Mouse (Mus musculus) limb, embryonic 15.5 days (tissue): ENCODE results near the gene Calm1. TPM values are rescaled to one million over a fixed set of nuclear protein-coding genes. Genes with fewer than 3 reads are reported as not detected.

ENCODE experiments used
- polyA plus RNA-seq: library from polyadenylated mRNA; unstranded; fragments of >200 nt; fragmentation: Nextera tagmentation; extraction: Ambion mirVana; gene quantifications from 2 replicates; pipeline ENCODE4 v1.2.1, GENCODE M21; 2015

Gene Calm1
- polyA plus RNA-seq, 1 experiment from 2014 or later: 1,465 TPM

Other genes starting within 250 kb of the Calm1 start
- 1.9 and 2.9 TPM in 2 replicates for gene Kcnk13, start 234.9 kb upstream of the Calm1 start, polyA plus RNA-seq
- 233 and 262 TPM in 2 replicates for gene Psmc1, start 89.3 kb upstream of the Calm1 start, polyA plus RNA-seq
- gene Nrde2, start 39.8 kb upstream of the Calm1 start, polyA plus RNA-seq: 11.7 and 12.8 TPM in 2 replicates